In genomic region chr1:167393683-167394492, GRCm38 (mm10) we compare ENCODE assay signal across 1 mouse cellular context.
TF ChIP-seq lines count a peak whose summit lies in the region.

Gene Mgst3, minus strand, starts transcription at chr1:167393841.

TF ChIP-seq in MEL, 35 proteins besides CTCF, POLR2A, EP300 and RAD21 (continued from another document):
- peak; percentile 51; the same call in 1 of the 2 replicates for TF ChIP-seq ELF1 (IDR thresholded peaks at IDR 0.05; ENCODE audit: low read depth, low read length)
- no peak for TF ChIP-seq ZNF384 (IDR thresholded peaks at IDR 0.05; ENCODE audit: low read depth, low read length)
- no peak for TF ChIP-seq GABPA (IDR thresholded peaks at IDR 0.05; ENCODE audit: low read depth, low read length)
- TF ChIP-seq MYC (IDR thresholded peaks at IDR 0.05; ENCODE audit: low read depth, low read length): peak; percentile 50; the same call in 1 of the 2 replicates
- no peak for TF ChIP-seq USF1 (IDR thresholded peaks at IDR 0.05; ENCODE audit: low read depth, low read length)
- no peak for TF ChIP-seq UBTF (IDR thresholded peaks at IDR 0.05; ENCODE audit: borderline replicate concordance, insufficient read depth, low read depth, low read length)
TF ChIP-seq in MEL: peak in this region for 16.
